Mouse (Mus musculus): Measurements from ENCODE around the gene Zfp839. TPM values are rescaled to one million over a fixed set of nuclear protein-coding genes. Genes with fewer than 3 reads are reported as not detected.

Zfp839 gene
- polyA plus RNA-seq, 1 experiment from 2014 or later, result 5.2 TPM

DNA sequence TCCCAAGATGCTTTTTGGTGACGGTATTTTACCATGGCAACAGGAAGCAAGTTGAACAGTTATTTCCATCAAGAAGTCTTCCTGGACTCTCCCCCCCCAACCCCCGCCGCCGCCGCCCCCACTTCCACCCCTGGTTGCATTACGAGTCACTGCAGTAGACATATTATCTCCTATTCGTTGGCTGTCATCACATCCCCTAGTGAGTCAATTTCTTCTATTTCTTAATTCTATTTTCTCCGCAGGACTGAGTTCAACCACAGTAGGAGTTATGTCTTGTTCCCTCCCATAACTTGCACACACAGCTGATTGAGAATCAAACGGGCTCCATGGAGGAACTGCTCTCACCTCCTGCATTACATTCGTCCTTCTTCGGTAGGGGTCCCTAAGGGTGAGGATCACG is 38.1 kb downstream of the Zfp839 start:
- H3K4me2 ChIP-seq, result peak overlapping the region; percentile 98
- WGBS, result 35% methylated on average over 12 of the region's 12 CpGs
- peak overlapping the region; percentile 81 for H3K9ac ChIP-seq
- no peaks in the 10 kb centered on the region for H3K9me3 ChIP-seq (ENCODE audit: low read depth, low read length)
- H3K27ac ChIP-seq (ENCODE audit: low read depth), result no peak overlapping the region
- H3K36me3 ChIP-seq (ENCODE audit: insufficient read depth), result 0 out of 2 replicates have a peak, but pooled peaks cover 6% of the 10 kb centered on the region
- peak overlapping the region; percentile 84 for H3K4me3 ChIP-seq (ENCODE audit: low read depth, low read length)
- TF ChIP-seq CTCF (IDR thresholded peaks at IDR 0.05; ENCODE audit: low read depth), result no peak
- no peak for ATAC-seq (ENCODE audit: insufficient read depth)
- no peak for DNase-seq
- 0 out of 2 replicates have a peak, but pooled peaks cover 6% of the 10 kb centered on the region for H3K4me1 ChIP-seq (ENCODE audit: insufficient read depth)
- H3K27me3 ChIP-seq (ENCODE audit: insufficient read depth, low read length), result no peaks in the 10 kb centered on the region

DNA sequence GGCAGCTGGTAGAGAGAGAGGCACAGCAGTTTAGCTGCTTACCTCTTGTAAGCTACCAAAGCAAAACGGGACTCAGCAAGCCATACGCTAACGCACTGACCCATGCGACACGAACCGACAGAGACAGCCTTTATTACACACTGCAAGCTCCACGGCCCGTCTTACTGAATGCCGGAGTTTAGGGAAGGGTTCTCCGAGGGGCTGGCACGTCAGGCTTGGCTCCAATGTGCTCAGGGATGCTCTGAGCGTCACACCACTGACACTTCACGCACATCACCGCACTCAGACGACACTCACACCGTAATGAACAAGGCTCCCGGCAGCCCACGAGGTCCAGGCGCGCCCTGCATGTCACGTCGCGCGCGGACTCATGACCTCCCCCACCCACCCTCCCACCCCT is 38.6 kb downstream of the Zfp839 start:
- Histone ChIP-seq H3K9me3 (ENCODE audit: low read depth, low read length) (no peaks in the 10 kb centered on the region), H3K9ac (peak overlapping the region; percentile 81), H3K27ac (ENCODE audit: low read depth) (0 out of 2 replicates have a peak overlapping the region, but pooled peaks have one; percentile 55), H3K36me3 (ENCODE audit: insufficient read depth) (0 out of 2 replicates have a peak, but pooled peaks cover 3% of the 10 kb centered on the region), H3K27me3 (ENCODE audit: insufficient read depth, low read length) (no peaks in the 10 kb centered on the region), H3K4me3 (ENCODE audit: low read depth, low read length) (peak overlapping the region; percentile 84), H3K4me2 (peak overlapping the region; percentile 98), H3K4me1 (ENCODE audit: insufficient read depth) (0 out of 2 replicates have a peak, but pooled peaks cover 6% of the 10 kb centered on the region)
- DNase-seq (no peak), ATAC-seq (ENCODE audit: insufficient read depth) (peak; percentile 59)
- no peak for TF ChIP-seq CTCF (IDR thresholded peaks at IDR 0.05; ENCODE audit: low read depth)
- WGBS, result under 1% methylated on average over 25 of the region's 25 CpGs

- peak within 1 kb of the TSS; percentile 81 for H3K9ac ChIP-seq
- H3K4me1 ChIP-seq (ENCODE audit: insufficient read depth), result 0 out of 2 replicates have a peak, but pooled peaks cover 6% of the 10 kb centered on the region
- DNase-seq, result peak; percentile 100
- H3K9me3 ChIP-seq (ENCODE audit: low read depth, low read length), result no peaks in the 10 kb centered on the region
- H3K4me2 ChIP-seq, result peak within 1 kb of the TSS; percentile 98
- no peak for TF ChIP-seq CTCF (IDR thresholded peaks at IDR 0.05; ENCODE audit: low read depth)
- WGBS, result under 1% methylated on average over 74 of the region's 74 CpGs
- H3K36me3 ChIP-seq (ENCODE audit: insufficient read depth), result no peaks in the 10 kb centered on the region
- peak within 1 kb of the TSS; percentile 84 for H3K4me3 ChIP-seq (ENCODE audit: low read depth, low read length)
- peak within 1 kb of the TSS; percentile 78 for H3K27ac ChIP-seq (ENCODE audit: low read depth)
- H3K27me3 ChIP-seq (ENCODE audit: insufficient read depth, low read length), result no peaks in the 10 kb centered on the region
- peak; percentile 99 for ATAC-seq (ENCODE audit: insufficient read depth)
Observed at GRCm38 (mm10) chr12:110889036-110890020, 39.3 kb downstream of the Zfp839 start, which contains the start of the genes Cinp and Tecpr2. Cinp (minus strand) TSS chr12:110889145. Tecpr2 (plus strand) TSS chr12:110889264.

DNA sequence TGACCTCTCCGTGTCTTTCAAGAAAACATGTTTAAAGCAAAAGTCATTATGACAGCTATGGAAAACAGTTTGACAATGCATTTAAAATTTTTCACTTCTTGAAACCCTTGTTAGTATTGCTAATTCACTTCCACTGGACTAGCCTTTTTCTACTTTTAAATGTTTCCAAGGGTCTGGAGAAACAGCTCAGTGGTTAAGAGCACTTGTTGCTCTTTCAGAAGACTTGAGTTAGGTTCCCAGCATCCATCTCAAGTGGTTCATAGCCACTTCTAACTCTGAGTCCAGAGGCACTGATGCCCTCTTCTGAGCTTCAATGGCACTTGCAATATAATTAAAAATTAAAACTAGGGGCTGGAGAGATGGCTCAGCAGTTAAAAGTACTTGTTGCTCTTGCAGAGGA is 41.8 kb downstream of the Zfp839 start:
- 80% methylated on average over 1 of the region's 1 CpGs for WGBS

DNA sequence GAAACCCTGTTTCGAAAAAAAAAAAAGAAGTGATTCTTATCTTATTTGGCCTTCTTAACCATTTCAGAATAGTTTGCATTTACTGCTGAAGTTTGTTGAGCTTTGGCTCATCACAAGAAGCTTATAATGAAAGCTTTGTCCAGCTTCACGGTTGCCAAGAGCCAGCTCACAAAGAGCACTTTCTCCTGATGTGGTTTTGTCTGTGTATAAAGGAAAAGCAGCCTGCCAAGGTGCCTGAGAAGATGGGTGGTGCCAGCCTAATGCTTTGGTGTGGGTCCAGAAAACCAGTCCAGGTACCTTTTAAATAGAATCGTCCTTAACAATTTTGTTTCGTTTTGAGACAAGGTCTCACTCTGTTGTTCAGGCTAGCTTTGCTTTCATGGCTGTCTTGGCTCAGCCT is 52.1 kb downstream of the Zfp839 start:
- no peaks in the 10 kb centered on the region for H3K4me1 ChIP-seq (ENCODE audit: insufficient read depth)
- no peak overlapping the region for H3K4me3 ChIP-seq (ENCODE audit: low read depth, low read length)
- H3K27me3 ChIP-seq (ENCODE audit: insufficient read depth, low read length), result no peaks in the 10 kb centered on the region
- DNase-seq, result no peak
- no peaks in the 10 kb centered on the region for H3K9me3 ChIP-seq (ENCODE audit: low read depth, low read length)
- H3K4me2 ChIP-seq, result no peak overlapping the region
- 72% methylated on average over 4 of the region's 4 CpGs for WGBS
- H3K27ac ChIP-seq (ENCODE audit: low read depth), result no peak overlapping the region
- H3K9ac ChIP-seq, result no peak overlapping the region
- no peaks in the 10 kb centered on the region for H3K36me3 ChIP-seq (ENCODE audit: insufficient read depth)
- TF ChIP-seq CTCF (IDR thresholded peaks at IDR 0.05; ENCODE audit: low read depth), result no peak
- ATAC-seq (ENCODE audit: insufficient read depth), result no peak

More for the DNA sequence above, 41.8 kb downstream of the Zfp839 start:
- no peak overlapping the region for H3K27ac ChIP-seq (ENCODE audit: low read depth)
- H3K36me3 ChIP-seq (ENCODE audit: insufficient read depth), result no peaks in the 10 kb centered on the region
- ATAC-seq (ENCODE audit: insufficient read depth), result no peak
- H3K9me3 ChIP-seq (ENCODE audit: low read depth, low read length), result no peaks in the 10 kb centered on the region
- no peak overlapping the region for H3K4me3 ChIP-seq (ENCODE audit: low read depth, low read length)
- DNase-seq, result no peak
- no peak overlapping the region for H3K9ac ChIP-seq
- 0 out of 2 replicates have a peak, but pooled peaks cover 6% of the 10 kb centered on the region for H3K4me1 ChIP-seq (ENCODE audit: insufficient read depth)
- H3K27me3 ChIP-seq (ENCODE audit: insufficient read depth, low read length), result no peaks in the 10 kb centered on the region
- TF ChIP-seq CTCF (IDR thresholded peaks at IDR 0.05; ENCODE audit: low read depth), result no peak
- no peak overlapping the region for H3K4me2 ChIP-seq

DNA sequence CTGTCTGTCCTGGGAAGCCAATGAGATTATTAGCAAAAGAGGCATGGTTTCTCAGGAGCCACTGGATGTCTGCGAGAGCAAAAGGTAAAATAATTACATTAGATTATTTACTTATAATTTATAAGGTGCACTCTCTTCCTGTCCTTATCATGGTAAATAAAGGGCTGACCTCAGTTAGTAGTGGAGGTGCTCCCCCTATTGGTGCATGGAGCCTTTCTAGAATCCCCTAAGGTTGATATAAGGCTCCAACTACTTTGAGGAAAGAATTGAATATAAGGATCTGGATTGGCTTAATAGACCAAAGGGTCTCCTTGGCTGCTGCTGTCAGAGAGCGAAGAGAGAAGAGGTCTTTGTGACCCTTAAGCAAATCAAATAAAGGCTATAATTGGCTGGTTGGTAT is 53.5 kb downstream of the Zfp839 start:
- peak; percentile 13; the same call in 1 of the 2 replicates for TF ChIP-seq CTCF (IDR thresholded peaks at IDR 0.05; ENCODE audit: low read depth)

GRCm38 (mm10) chr12:110907845-110908244 is 57.8 kb downstream of the Zfp839 start:
- WGBS, result 70% methylated on average over 3 of the region's 3 CpGs
- Histone ChIP-seq H3K27ac (ENCODE audit: low read depth) (no peak overlapping the region), H3K4me3 (ENCODE audit: low read depth, low read length) (no peak overlapping the region), H3K9me3 (ENCODE audit: low read depth, low read length) (no peaks in the 10 kb centered on the region), H3K36me3 (ENCODE audit: insufficient read depth) (no peaks in the 10 kb centered on the region), H3K4me1 (ENCODE audit: insufficient read depth) (no peaks in the 10 kb centered on the region), H3K9ac (no peak overlapping the region), H3K4me2 (no peak overlapping the region), H3K27me3 (ENCODE audit: insufficient read depth, low read length) (no peaks in the 10 kb centered on the region)
- DNase-seq (no peak), ATAC-seq (ENCODE audit: insufficient read depth) (no peak)
- TF ChIP-seq CTCF (IDR thresholded peaks at IDR 0.05; ENCODE audit: low read depth), result no peak

More for the DNA sequence above, 53.5 kb downstream of the Zfp839 start:
- Histone ChIP-seq H3K4me1 (ENCODE audit: insufficient read depth) (no peaks in the 10 kb centered on the region), H3K9ac (no peak overlapping the region), H3K27ac (ENCODE audit: low read depth) (no peak overlapping the region), H3K4me2 (no peak overlapping the region), H3K27me3 (ENCODE audit: insufficient read depth, low read length) (no peaks in the 10 kb centered on the region), H3K9me3 (ENCODE audit: low read depth, low read length) (no peaks in the 10 kb centered on the region), H3K4me3 (ENCODE audit: low read depth, low read length) (no peak overlapping the region), H3K36me3 (ENCODE audit: insufficient read depth) (no peaks in the 10 kb centered on the region)
- DNase-seq (no peak), ATAC-seq (ENCODE audit: insufficient read depth) (no peak)
- WGBS, result 84% methylated on average over 2 of the region's 2 CpGs
